Mouse (Mus musculus) hindbrain, embryonic 11.5 days (tissue): ENCODE measurements around the gene Duox1. TPM values are rescaled to one million over a fixed set of nuclear protein-coding genes. Genes with fewer than 3 reads are reported as not detected.

ENCODE experiments used
- ATAC-seq: fragments of 200-750 bp; cut with Nextera tagmentation; 2 replicates; pipeline ENCODE4 v1.8.0; 2017; ENCODE audit warnings: mild to moderate bottlenecking, moderate TSS enrichment, moderate library complexity; ENCODE audit not compliant: low FRiP score
- DNase-seq: peaks from one replicate; pipeline ENCODE4 v3.0.0-alpha.2; 2015; ENCODE audit warnings: low spot score
- H3K27ac ChIP-seq: fragments of 300-500 bp; sonication (generic); 2 replicates; pipeline ENCODE4 v1.5.1; 2014; ENCODE audit warnings: mild to moderate bottlenecking, low read depth, low read length
- H3K27me3 ChIP-seq: fragments of 300-500 bp; sonication (generic); 2 replicates; pipeline ENCODE4 v1.6.1; 2014; ENCODE audit warnings: mild to moderate bottlenecking, low read length, moderate library complexity, mixed read lengths; ENCODE audit not compliant: control insufficient read depth, insufficient read depth
- H3K36me3 ChIP-seq: fragments of 300-500 bp; sonication (generic); 2 replicates; pipeline ENCODE4 v1.6.1; 2014; ENCODE audit warnings: mild to moderate bottlenecking, low read length, moderate library complexity, mixed read lengths; ENCODE audit not compliant: control insufficient read depth, insufficient read depth
- H3K4me1 ChIP-seq: fragments of 300-500 bp; sonication (generic); replicated peaks from 2 replicates; pipeline ENCODE4 v1.6.1; 2014; ENCODE audit warnings: low read length, mixed read lengths; ENCODE audit not compliant: control insufficient read depth, insufficient read depth
- H3K4me2 ChIP-seq: fragments of 300-500 bp; sonication (generic); replicated peaks from 2 replicates; pipeline ENCODE4 v1.6.1; 2014; ENCODE audit warnings: mild to moderate bottlenecking, low read depth, low read length
- H3K4me3 ChIP-seq: fragments of 300-500 bp; sonication (generic); 2 replicates; pipeline ENCODE4 v1.5.1; 2014; ENCODE audit warnings: low read depth, low read length
- H3K9ac ChIP-seq: fragments of 300-500 bp; sonication (generic); 2 replicates; pipeline ENCODE4 v1.6.1; 2014; ENCODE audit warnings: low read depth, low read length
- H3K9me3 ChIP-seq: fragments of 300-500 bp; sonication (generic); 2 replicates; pipeline ENCODE4 v1.6.1; 2016; ENCODE audit warnings: low read length; ENCODE audit not compliant: control insufficient read depth
- WGBS: fragments of 180-500 bp; shearing (Covaris S2); extraction: QIAGEN DNeasy Blood & Tissue Kit; methylation state at CpG from one replicate; pipeline ENCODE4 v1.1.7; 2014; 5-methylcytosine and 5-hydroxymethylcytosine counted together
- polyA plus RNA-seq: library from polyadenylated mRNA; unstranded; fragments of >200 nt; fragmentation: Nextera tagmentation; extraction: Ambion mirVana; gene quantifications from 2 replicates; pipeline ENCODE4 v1.2.1, GENCODE M21; 2014

Gene Duox1
- polyA plus RNA-seq, 1 experiment from 2014 or later, result 0.12 TPM

GRCm38 (mm10) chr2:122355389-122355788, 39.9 kb downstream of the Duox1 start:
- Histone ChIP-seq H3K27ac (no peak overlapping the region), H3K9ac (no peak overlapping the region), H3K4me1 (0 out of 2 replicates have a peak, but pooled peaks cover 8% of the 10 kb centered on the region), H3K36me3 (0 out of 2 replicates have a peak, but pooled peaks cover 2% of the 10 kb centered on the region), H3K4me3 (no peak overlapping the region), H3K9me3 (no peaks in the 10 kb centered on the region), H3K4me2 (no peak overlapping the region), H3K27me3 (no peaks in the 10 kb centered on the region)
- ATAC-seq (no peak), DNase-seq (no peak)
- WGBS, result 88% methylated on average over 5 of the region's 5 CpGs

- Histone ChIP-seq H3K9ac (no peak overlapping the region), H3K9me3 (no peaks in the 10 kb centered on the region), H3K4me2 (no peak overlapping the region), H3K27ac (no peak overlapping the region; the same call in 1 of the 2 replicates), H3K27me3 (no peaks in the 10 kb centered on the region), H3K4me3 (no peak overlapping the region), H3K36me3 (0 out of 2 replicates have a peak, but pooled peaks cover 2% of the 10 kb centered on the region), H3K4me1 (0 out of 2 replicates have a peak, but pooled peaks cover 8% of the 10 kb centered on the region)
- DNase-seq, result no peak
- WGBS, result 79% methylated on average over 3 of the region's 3 CpGs
- no peak for ATAC-seq
Measured at GRCm38 (mm10) chr2:122356187-122356586, 40.7 kb downstream of the Duox1 start.

DNA sequence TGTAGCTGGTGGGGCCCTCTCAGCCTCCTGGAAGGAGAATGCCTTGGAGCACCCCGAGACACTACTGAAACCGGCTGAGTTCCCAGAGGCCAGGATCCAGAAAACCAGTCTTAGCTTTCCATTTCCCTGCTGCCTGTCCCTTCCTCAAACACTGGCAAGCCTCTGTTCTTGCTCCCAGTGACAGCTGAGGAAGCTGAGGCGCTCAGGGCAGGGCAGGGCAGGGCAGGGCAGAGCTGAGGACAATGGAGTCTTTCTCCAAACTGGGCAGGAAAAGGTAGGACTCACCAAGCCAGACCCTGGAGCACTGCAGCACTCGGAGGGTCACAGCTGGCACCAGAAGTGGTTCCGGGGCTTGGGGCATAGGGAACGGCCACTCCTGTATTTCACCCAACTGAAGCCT, 44.8 kb downstream of the Duox1 start:
- H3K4me3 ChIP-seq, result no peak overlapping the region
- H3K27me3 ChIP-seq, result no peaks in the 10 kb centered on the region
- H3K27ac ChIP-seq, result no peak overlapping the region
- 0 out of 2 replicates have a peak, but pooled peaks cover 2% of the 10 kb centered on the region for H3K36me3 ChIP-seq
- 87% methylated on average over 6 of the region's 6 CpGs for WGBS
- ATAC-seq, result no peak
- H3K4me2 ChIP-seq, result no peak overlapping the region
- peaks cover 1% of the 10 kb centered on the region; the same call in 1 of the 2 replicates for H3K4me1 ChIP-seq
- H3K9ac ChIP-seq, result no peak overlapping the region
- no peaks in the 10 kb centered on the region for H3K9me3 ChIP-seq
- no peak for DNase-seq

DNA sequence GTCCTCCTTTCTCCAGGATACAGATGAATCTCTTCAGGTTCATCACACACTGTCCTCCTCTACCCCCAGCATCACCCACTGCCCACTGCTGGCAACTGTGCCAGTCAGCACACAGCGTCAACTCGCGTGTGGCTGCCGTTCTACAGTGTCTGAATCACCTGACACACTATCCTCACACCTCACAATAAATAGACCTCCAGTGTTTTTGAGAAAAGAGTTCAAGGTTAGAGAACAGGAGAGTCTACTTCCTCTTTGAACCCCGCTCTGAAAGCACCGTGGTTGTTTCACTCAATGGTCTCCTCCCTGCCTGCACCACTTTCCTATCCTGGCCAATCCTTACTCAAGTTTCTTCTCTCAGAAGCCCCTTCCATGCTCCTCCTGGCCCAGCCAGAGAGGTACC, 45.7 kb downstream of the Duox1 start:
- DNase-seq (no peak), ATAC-seq (no peak)
- Histone ChIP-seq H3K9me3 (no peaks in the 10 kb centered on the region), H3K4me1 (peaks cover 2% of the 10 kb centered on the region; the same call in 1 of the 2 replicates), H3K27ac (no peak overlapping the region), H3K4me3 (no peak overlapping the region), H3K9ac (no peak overlapping the region), H3K4me2 (no peak overlapping the region), H3K36me3 (0 out of 2 replicates have a peak, but pooled peaks cover 2% of the 10 kb centered on the region), H3K27me3 (no peaks in the 10 kb centered on the region)
- WGBS, result 88% methylated on average over 6 of the region's 6 CpGs

DNA sequence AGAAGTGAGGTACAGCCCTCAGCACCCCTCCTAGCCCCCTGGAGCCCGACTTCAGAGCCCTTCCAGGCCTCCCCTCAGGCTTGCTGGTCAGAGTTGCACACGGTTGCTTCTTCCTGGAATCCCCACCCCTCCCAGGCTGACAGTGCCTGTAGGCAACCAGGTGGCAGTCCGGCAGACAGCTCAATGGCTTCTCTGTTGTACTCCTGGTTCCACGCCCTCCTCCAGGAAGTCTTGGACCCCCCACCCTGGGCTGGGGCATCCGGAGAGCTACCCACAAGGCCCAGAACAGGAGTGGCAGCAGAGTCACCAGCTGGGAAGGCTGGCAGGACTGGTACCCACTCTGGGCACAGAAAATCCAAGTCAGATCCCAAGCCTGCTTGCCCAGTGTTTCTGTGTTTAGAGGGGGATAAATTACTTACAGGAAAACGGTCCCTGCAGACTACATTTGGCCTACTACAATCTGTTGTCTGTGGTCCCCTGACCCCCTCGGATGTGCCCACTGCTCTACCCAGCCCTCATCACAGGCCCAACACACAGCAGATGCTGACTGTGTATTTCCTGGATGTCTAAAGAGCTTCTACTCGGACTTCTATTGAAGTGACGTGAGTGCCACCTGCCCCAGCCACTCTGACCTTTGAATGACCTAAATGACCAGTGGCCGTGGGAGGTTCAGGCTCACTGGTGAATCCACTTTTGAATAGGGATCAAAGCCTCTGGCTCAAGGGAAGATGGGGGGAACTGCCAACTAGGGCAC, 46.6 kb downstream of the Duox1 start:
- H3K9me3 ChIP-seq, result no peaks in the 10 kb centered on the region
- H3K4me3 ChIP-seq, result no peak overlapping the region
- H3K27ac ChIP-seq, result no peak overlapping the region
- H3K4me1 ChIP-seq, result peaks cover 3% of the 10 kb centered on the region; the same call in 1 of the 2 replicates
- ATAC-seq (no peak), DNase-seq (no peak)
- no peaks in the 10 kb centered on the region for H3K27me3 ChIP-seq
- no peak overlapping the region for H3K9ac ChIP-seq
- no peak overlapping the region for H3K4me2 ChIP-seq
- WGBS, result 60% methylated on average over 10 of the region's 10 CpGs
- H3K36me3 ChIP-seq, result 0 out of 2 replicates have a peak, but pooled peaks cover 2% of the 10 kb centered on the region

DNA sequence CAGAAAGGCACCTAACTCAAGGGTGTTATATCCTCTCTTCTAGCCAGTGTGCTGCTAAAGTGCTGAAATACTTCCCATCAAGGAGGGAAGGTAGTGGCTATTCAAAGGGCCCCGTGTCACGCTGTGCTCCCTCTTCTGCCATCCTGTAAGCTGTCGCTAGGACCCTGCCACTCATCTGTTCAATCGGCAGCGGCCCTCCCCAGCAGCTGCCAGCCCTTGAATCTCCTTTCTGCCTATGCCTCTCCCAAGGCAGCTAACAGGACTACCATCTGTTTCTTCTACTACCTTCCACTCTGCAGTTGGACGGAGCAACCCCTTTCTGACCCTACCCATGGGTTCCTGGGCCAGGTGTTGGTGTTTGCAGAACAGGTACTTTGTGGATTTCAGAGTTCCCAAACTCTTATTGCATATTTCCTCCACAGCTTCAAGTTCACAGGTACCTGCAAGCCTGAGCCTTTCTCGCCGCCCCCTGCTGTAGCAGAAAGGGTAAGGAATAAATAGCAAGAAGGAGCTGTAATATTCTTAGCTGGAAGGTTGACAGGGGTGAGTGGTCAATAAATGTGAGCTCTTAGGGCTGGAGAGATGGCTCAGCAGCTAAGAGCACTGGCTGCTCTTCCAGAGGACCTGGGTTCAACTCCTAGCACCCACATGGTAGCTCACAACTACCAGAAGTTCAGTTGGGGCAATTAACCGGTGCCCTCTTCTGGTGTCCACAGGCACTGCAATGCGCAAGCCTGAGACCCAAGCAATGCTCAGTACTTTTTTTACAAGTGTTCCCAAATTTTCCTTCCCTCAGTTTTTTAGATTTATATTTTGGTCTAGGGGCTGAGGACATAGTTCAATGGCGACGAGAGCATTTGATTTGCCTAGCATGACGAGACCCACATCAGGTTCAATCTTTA, 47.4 kb downstream of the Duox1 start:
- no peak overlapping the region for H3K9ac ChIP-seq

GRCm38 (mm10) chr2:122364352-122364944, 49.0 kb downstream of the Duox1 start:
- Histone ChIP-seq H3K36me3 (0 out of 2 replicates have a peak, but pooled peaks cover 2% of the 10 kb centered on the region), H3K9me3 (no peaks in the 10 kb centered on the region), H3K27me3 (no peaks in the 10 kb centered on the region), H3K27ac (no peak overlapping the region), H3K4me2 (no peak overlapping the region), H3K9ac (no peak overlapping the region), H3K4me3 (no peak overlapping the region), H3K4me1 (peaks cover 7% of the 10 kb centered on the region; the same call in 1 of the 2 replicates)
- 88% methylated on average over 3 of the region's 3 CpGs for WGBS
- DNase-seq (no peak), ATAC-seq (no peak)

More for the DNA sequence above, 47.4 kb downstream of the Duox1 start:
- Histone ChIP-seq H3K27ac (no peak overlapping the region), H3K36me3 (0 out of 2 replicates have a peak, but pooled peaks cover 2% of the 10 kb centered on the region), H3K4me1 (peaks cover 7% of the 10 kb centered on the region; the same call in 1 of the 2 replicates), H3K27me3 (no peaks in the 10 kb centered on the region), H3K4me3 (no peak overlapping the region), H3K9me3 (no peaks in the 10 kb centered on the region), H3K4me2 (no peak overlapping the region)
- ATAC-seq, result no peak
- DNase-seq, result no peak
- 87% methylated on average over 13 of the region's 13 CpGs for WGBS

DNA sequence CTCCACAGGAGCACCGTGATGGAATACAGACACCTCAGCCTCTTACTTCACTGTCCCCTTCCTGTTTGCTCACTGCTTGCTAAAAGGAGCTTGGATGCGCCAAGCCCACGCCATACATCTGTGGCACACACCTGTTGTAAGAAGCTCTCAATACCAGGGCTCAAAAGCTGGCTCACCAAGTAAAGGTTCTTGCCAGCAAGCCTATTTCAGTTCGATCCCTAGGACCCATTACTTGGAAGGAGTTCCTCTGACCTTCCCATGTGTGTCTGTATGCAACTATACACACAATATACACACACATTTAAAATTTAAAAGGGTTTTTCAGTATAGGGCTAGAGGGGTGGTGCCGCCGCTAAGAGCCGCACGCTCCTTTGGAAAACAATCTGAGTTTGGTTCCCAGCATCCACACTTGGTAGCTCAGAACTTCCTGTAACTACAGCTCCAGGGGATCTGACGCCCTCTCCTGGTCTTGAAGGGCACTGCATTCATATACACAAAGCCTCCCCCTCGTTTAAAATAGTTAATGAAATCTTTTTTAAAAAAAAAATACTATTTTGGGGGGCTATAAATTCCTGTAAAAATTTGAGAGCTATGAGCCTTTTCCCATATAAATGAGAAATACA, 49.9 kb downstream of the Duox1 start:
- no peaks in the 10 kb centered on the region for H3K9me3 ChIP-seq

More for the DNA sequence above, 49.9 kb downstream of the Duox1 start:
- ATAC-seq, result no peak
- no peak overlapping the region for H3K27ac ChIP-seq
- H3K36me3 ChIP-seq, result no peaks in the 10 kb centered on the region
- H3K27me3 ChIP-seq, result no peaks in the 10 kb centered on the region
- WGBS, result 87% methylated on average over 10 of the region's 10 CpGs
- H3K4me2 ChIP-seq, result no peak overlapping the region
- H3K4me3 ChIP-seq, result no peak overlapping the region
- peaks cover 9% of the 10 kb centered on the region; the same call in 1 of the 2 replicates for H3K4me1 ChIP-seq
- no peak overlapping the region for H3K9ac ChIP-seq
- DNase-seq, result no peak
